Mouse (Mus musculus) cerebellum, adult 8-10 months (tissue): Measurements from ENCODE around the gene Nfkb1.

Experiments used
- DNase-seq: peaks from one replicate; pipeline ENCODE4 v3.0.0; 2022

Gene Nfkb1

GRCm38 (mm10) chr3:135665777-135666259 is 25.5 kb downstream of the Nfkb1 start:
- DNase-seq: no peak

- DNase-seq: no peak
Measured at GRCm38 (mm10) chr3:135662139-135662864, 29.0 kb downstream of the Nfkb1 start.

GRCm38 (mm10) chr3:135661707-135662106 is 29.6 kb downstream of the Nfkb1 start:
- DNase-seq: no peak

- DNase-seq: no peak
Measured at GRCm38 (mm10) chr3:135658540-135659097, 32.7 kb downstream of the Nfkb1 start.

- DNase-seq: no peak
Measured at GRCm38 (mm10) chr3:135656156-135656555, 35.2 kb downstream of the Nfkb1 start.

GRCm38 (mm10) chr3:135650773-135651555 is 40.4 kb downstream of the Nfkb1 start:
- DNase-seq: peak; percentile 11

GRCm38 (mm10) chr3:135649809-135650208 is 41.5 kb downstream of the Nfkb1 start:
- DNase-seq: no peak

- no peak for DNase-seq
Measured at GRCm38 (mm10) chr3:135648501-135648900, 42.8 kb downstream of the Nfkb1 start.

- peak; percentile 7 for DNase-seq
Measured at GRCm38 (mm10) chr3:135646622-135647021, 44.7 kb downstream of the Nfkb1 start.

- no peak for DNase-seq
Measured at GRCm38 (mm10) chr3:135644971-135645370, 46.4 kb downstream of the Nfkb1 start.

- no peak for DNase-seq
Measured at GRCm38 (mm10) chr3:135641623-135641915, 49.8 kb downstream of the Nfkb1 start.

- no peak for DNase-seq
Measured at GRCm38 (mm10) chr3:135640856-135641622, 50.3 kb downstream of the Nfkb1 start.

GRCm38 (mm10) chr3:135640203-135640602 is 51.1 kb downstream of the Nfkb1 start:
- no peak for DNase-seq

GRCm38 (mm10) chr3:135637592-135637991 is 53.8 kb downstream of the Nfkb1 start:
- DNase-seq: no peak

GRCm38 (mm10) chr3:135636454-135636853 is 54.9 kb downstream of the Nfkb1 start:
- no peak for DNase-seq

GRCm38 (mm10) chr3:135635646-135636434 is 55.5 kb downstream of the Nfkb1 start:
- no peak for DNase-seq

GRCm38 (mm10) chr3:135635030-135635429 is 56.3 kb downstream of the Nfkb1 start:
- DNase-seq: no peak

GRCm38 (mm10) chr3:135634275-135634674 is 57.1 kb downstream of the Nfkb1 start:
- DNase-seq: no peak

GRCm38 (mm10) chr3:135631856-135632255 is 59.5 kb downstream of the Nfkb1 start:
- DNase-seq: no peak

GRCm38 (mm10) chr3:135631096-135631457 is 60.3 kb downstream of the Nfkb1 start:
- DNase-seq: peak; percentile 26

- DNase-seq: peak; percentile 8
Measured at GRCm38 (mm10) chr3:135630430-135631095, 60.8 kb downstream of the Nfkb1 start.

- DNase-seq: no peak
Measured at GRCm38 (mm10) chr3:135629830-135630355, 61.5 kb downstream of the Nfkb1 start.
